Mouse (Mus musculus): ENCODE results near the gene Itga9.

- TF ChIP-seq CTCF (IDR thresholded peaks at IDR 0.05; ENCODE audit: borderline replicate concordance, control insufficient read depth, extremely low read depth, insufficient read depth, low read length, poor library complexity) (no peak), POLR2A (IDR thresholded peaks at IDR 0.05; ENCODE audit: control insufficient read depth, extremely low read depth, insufficient read depth, low read length, poor library complexity) (no peak)
These were observed 132.6 kb downstream of the Itga9 start for GRCm38 (mm10) chr9:118739071-118739470.

Measured in thymus, adult 2 months (tissue).